Mouse (Mus musculus) liver, embryonic 12.5 days (tissue): ENCODE results near the gene Gm21778. TPM values are rescaled to one million over a fixed set of nuclear protein-coding genes. Genes with fewer than 3 reads are reported as not detected.
"Not testable (repeated sequence)": the region's sequence is repeated elsewhere in the genome, so short reads cannot be mapped to it uniquely, and the experiment has no call there.

Source experiments
- ATAC-seq: fragments of 200-750 bp; cut with Nextera tagmentation; 2 replicates; pipeline ENCODE4 v1.8.0; 2017; ENCODE audit warnings: moderate number of reproducible peaks, mild to moderate bottlenecking, moderate library complexity
- H3K27ac ChIP-seq: fragments of 300-500 bp; sonication (generic); 2 replicates; pipeline ENCODE4 v1.5.1; 2016; ENCODE audit warnings: mild to moderate bottlenecking
- H3K27me3 ChIP-seq: fragments of 300-500 bp; sonication (generic); replicated peaks from 2 replicates; pipeline ENCODE4 v1.6.1; 2016; ENCODE audit warnings: mild to moderate bottlenecking, moderate library complexity
- H3K36me3 ChIP-seq: fragments of 300-500 bp; sonication (generic); 2 replicates; pipeline ENCODE4 v1.6.1; 2016; ENCODE audit warnings: mild to moderate bottlenecking, moderate library complexity
- H3K4me1 ChIP-seq: fragments of 300-500 bp; sonication (generic); 2 replicates; pipeline ENCODE4 v1.6.1; 2016
- H3K4me2 ChIP-seq: fragments of 300-500 bp; sonication (generic); 2 replicates; pipeline ENCODE4 v1.6.1; 2016; ENCODE audit warnings: mild to moderate bottlenecking, moderate library complexity
- H3K4me3 ChIP-seq: fragments of 300-500 bp; sonication (generic); 2 replicates; pipeline ENCODE4 v1.5.1; 2016; ENCODE audit warnings: mild to moderate bottlenecking, moderate library complexity
- H3K9ac ChIP-seq: fragments of 300-500 bp; sonication (generic); 2 replicates; pipeline ENCODE4 v1.6.1; 2016; ENCODE audit warnings: mild to moderate bottlenecking, moderate library complexity
- H3K9me3 ChIP-seq: fragments of 300-500 bp; sonication (generic); replicated peaks from 2 replicates; pipeline ENCODE4 v1.6.1; 2016; ENCODE audit warnings: mild to moderate bottlenecking, moderate library complexity
- polyA plus RNA-seq: library from polyadenylated mRNA; unstranded; fragments of >200 nt; fragmentation: Nextera tagmentation; extraction: Ambion mirVana; gene quantifications from 2 replicates; pipeline ENCODE4 v1.2.1, GENCODE M21; 2016

The Gm21778 gene
- not detected in 2 replicates for polyA plus RNA-seq

DNA sequence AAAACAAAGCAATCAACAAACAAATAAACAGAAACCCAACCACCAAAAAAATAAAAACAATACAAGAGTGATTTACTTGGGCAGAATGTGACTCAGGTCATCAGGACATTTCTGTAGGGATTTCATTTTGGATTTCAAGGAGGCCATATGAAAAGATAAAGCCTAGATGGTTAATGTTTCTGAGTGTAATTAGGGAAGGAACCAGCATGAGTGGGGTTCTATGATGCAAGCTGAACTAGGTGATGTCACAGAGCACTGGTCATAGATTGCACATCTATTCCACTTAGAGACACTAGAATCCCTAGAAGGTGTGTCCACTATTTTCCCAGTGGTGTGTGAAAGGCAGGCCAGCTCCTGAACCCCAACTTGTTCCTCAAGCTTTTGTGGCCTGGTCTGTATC, at the start of gene Gm21778:
Gm21778 (plus strand) TSS at position 301 of the 400 bp plus-strand sequence.
- H3K27me3 ChIP-seq, H3K9me3 ChIP-seq, H3K27ac ChIP-seq, H3K36me3 ChIP-seq, H3K9ac ChIP-seq, H3K4me3 ChIP-seq, H3K4me1 ChIP-seq, H3K4me2 ChIP-seq, ATAC-seq: not testable (repeated sequence)

Other genes with a start within 250 kb of the Gm21778 start
- not detected in 2 replicates for gene Gm20914, start 216.5 kb upstream of the Gm21778 start, polyA plus RNA-seq
- not detected in 2 replicates for gene Gm28171, start 149.1 kb upstream of the Gm21778 start, polyA plus RNA-seq